Mouse (Mus musculus) duodenum, adult 2 months (tissue): Measurements from ENCODE around the gene Rtn1. TPM values are rescaled to one million over a fixed set of nuclear protein-coding genes. Genes with fewer than 3 reads are reported as not detected.

Experiments used
- polyA plus RNA-seq: library from polyadenylated mRNA; depleted of rRNA; stranded (reverse); fragments of >200 nt; gene quantifications from 2 replicates; pipeline ENCODE4 v1.2.3, GENCODE M21; 2012; ENCODE audit warnings: low replicate concordance; rRNA removed

Rtn1 gene
- 5.4 and 5.5 TPM in 2 replicates for polyA plus RNA-seq

GRCm38 (mm10) chr12:72408954-72409353 is at the start of gene Rtn1:
Gene Rtn1 (minus strand): TSS chr12:72409054.

GRCm38 (mm10) chr12:72441839-72442576 is 33.2 kb upstream of the Rtn1 start, which contains the start of gene Lrrc9:
Gene Lrrc9 (plus strand): TSS chr12:72441866.

GRCm38 (mm10) chr12:72184929-72185328 is 223.9 kb downstream of the Rtn1 start, which contains the start of gene Ccdc175:
Gene Ccdc175 (minus strand): TSS chr12:72185029.

Other genes with a start within 250 kb of the Rtn1 start
- not detected in 2 replicates for gene Ccdc175, start 224.0 kb downstream of the Rtn1 start, polyA plus RNA-seq
- gene Lrrc9, start 32.8 kb upstream of the Rtn1 start, polyA plus RNA-seq = not detected in 2 replicates
- 0.17 and 0.54 TPM in 2 replicates for gene Pcnx4, start 127.3 kb upstream of the Rtn1 start, polyA plus RNA-seq
- not detected in 2 replicates for gene Gm4756, start 240.6 kb upstream of the Rtn1 start, polyA plus RNA-seq